Mouse (Mus musculus) right cerebral cortex, postnatal 10 days (tissue): ENCODE results near the gene Crabp2.

Experiments used
- DNase-seq, 2 experiments: peaks; one replicate each; pipeline ENCODE4 v3.0.0; 2021; ENCODE audit warnings: low spot score in 2 of 2

Gene Crabp2

DNA sequence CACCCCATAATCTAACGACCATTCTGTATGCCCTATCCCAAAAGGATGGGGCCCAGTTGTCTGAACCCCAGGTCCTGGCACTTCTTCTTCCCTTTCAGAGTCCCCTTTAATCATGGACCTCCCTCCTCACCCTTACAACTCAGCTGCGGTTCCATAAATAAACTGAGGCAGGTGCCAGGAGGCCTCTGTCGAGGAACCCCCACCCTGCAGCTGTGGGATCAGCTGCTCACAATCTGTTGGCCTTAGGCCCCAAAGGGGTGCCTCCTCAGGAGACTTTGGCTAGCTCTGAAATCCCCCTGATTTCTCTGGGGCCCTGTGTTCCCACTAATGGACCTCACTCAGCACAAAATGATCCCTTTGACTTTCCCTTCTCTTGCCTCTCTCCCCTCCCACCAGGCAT is 35.6 kb downstream of the Crabp2 start:
- DNase-seq: no peak

DNA sequence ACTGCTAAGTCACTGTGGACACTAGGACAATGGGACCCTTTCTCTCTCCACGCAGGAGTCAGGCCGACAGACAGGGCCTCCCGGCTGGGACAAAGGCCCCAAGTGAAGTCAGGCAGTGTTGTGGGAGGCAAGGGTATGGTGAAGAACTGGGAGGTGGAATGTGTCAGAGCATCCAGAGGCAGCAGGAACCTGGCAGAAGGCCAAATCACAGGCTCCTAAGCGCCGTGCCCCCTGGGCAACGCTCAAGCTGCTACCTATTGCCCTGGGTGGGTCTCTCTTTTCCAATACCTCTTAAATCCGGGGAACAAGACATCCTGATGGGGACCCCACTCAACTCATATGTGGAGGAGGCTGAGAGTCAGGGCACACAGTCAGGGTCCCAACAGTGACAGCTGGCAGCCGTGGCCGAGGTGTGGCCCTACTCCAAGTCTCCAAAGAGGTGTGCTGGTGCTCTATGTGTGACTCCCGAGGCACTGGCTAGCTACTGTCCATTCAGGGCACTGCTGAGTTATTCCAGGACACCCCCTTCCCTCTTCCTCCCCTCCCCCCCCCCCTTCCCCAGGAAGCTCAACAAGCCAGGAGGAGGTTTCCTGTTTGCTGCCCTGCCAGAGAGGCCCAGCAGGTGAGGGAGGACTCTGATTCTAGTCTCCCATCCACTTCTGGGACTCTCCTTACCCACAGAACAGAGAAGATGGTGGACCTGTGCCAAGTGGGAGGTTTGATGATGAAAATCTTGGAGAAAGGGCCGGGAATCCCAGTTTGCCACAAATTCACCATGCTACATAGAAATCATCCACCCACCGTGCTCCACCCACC is 37.2 kb downstream of the Crabp2 start:
- DNase-seq: no peak

DNA sequence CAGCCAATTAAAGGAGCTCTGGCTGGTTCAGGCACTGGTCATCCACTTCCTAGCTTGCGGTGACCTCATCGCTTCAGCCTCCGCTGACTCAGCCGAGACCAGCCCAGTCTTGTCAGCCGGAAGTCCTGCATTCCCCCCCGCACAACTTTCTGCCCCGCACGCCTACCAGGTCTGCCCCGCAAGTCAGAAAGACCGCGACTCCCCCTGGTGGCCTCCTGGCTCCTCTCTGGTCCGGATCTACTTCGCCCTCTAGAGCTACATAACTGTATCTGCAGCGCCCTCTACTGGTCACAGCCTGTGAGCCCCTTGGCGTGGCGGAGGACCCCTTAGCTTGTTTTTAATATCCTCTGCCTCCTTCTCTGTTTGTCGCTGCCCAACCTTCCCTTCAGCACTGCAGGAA is 38.4 kb downstream of the Crabp2 start:
- peak; percentile 93 to 96 for DNase-seq

DNA sequence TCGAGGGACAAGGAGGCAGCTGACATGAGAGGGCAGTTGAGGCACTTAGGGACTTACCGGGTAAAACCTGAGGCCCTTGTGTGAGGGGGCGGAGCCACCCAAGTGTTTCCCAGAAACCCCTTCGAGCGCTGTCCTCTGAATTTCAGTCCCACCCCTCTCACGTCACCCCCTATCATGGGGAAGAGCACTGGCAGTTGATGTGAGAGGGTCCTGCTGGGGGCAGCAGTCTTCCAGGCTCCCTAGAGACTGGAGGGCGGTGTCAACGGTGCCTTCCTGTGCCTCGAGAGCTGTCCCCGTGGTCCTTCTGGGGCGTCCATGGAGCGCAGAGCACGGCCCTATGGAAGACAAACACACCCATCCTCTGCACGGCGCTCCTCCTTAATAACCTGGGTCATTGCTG is 39.2 kb downstream of the Crabp2 start:
- DNase-seq: peak; percentile 70 to 78

DNA sequence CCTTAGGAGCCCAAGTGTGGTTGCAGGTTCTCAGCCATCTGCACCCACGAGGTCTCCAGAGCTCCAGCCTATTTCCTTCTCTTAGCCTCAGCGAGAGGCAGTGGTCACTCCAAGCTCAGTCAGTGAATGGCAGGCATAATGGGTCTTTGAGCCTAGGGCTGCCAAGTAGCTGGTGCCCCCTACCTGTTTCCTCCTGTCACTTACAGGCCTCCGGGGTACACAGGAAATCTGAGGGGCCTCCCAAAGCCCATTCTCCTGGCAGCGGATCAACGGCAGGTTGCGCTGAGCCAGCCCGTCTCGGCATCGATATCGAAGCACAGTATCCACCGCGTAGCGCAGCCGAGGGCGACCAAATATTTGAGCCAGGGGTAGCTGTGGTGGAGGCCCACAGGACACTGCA is 39.6 kb downstream of the Crabp2 start:
- DNase-seq: no peak

DNA sequence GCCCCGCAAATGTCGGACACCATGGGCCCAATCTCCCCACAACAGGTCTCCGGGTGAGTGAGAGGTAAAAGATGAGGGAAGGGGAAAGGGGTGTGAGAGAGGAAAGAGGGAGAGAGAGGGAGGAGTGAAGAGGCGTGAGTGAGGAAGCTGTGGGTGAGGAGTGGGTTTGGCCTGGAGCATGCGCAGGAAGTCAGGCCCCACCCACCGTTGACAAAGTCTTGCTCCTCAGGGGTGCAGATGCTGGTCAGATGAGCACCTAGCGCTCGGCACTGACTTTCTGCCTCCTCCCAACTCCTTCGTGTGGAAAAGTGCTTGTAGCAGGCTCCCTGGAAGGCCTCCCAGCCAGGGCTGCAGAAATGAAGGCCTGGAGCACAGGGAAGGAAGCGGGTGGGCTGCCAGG is 41.5 kb downstream of the Crabp2 start:
- DNase-seq: no peak

DNA sequence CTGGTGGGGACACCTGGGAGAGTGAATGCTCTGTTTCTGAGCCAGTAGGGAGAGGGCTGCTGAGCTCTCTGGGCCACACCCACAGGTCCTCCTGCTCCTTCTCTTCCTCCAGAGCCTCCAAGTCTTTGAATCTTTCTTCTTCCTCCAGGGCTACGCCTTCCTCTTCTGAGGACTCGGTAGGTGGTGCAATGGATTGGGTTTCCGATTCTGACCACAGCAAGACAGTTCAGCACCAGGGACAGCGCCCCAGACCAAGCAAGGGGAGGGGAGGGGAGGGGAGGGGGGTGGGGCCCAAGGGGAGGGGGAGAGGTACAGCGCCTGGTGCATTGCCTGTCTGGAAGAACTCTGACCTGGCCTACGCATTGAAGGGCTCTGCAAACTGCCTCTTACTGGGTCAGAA is 45.0 kb downstream of the Crabp2 start:
- DNase-seq: no peak

DNA sequence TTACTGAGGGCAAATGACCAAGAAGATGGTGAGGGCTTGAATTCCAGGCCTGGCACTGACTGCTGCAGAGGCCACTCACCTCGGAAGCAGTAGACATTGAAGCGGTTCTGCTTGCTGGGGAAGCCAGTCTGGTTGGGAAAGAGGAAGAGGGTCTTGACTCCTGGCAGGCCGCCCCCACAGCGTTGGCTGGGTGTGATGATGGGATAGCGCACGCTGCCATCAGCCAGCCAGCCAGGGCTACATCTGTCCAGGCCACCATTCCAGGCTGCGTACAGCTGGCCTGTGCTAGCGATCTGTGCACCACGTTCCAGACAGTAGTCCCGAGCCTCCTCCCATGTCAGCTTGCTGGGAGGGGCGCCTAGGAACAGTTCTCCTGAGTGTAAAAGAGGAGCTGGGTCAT is 46.9 kb downstream of the Crabp2 start:
- no peak for DNase-seq

GRCm38 (mm10) chr3:87996401-87996800 is 47.9 kb downstream of the Crabp2 start:
- DNase-seq: no peak

- DNase-seq: no peak
These were observed 48.6 kb downstream of the Crabp2 start for GRCm38 (mm10) chr3:87996971-87997614.

DNA sequence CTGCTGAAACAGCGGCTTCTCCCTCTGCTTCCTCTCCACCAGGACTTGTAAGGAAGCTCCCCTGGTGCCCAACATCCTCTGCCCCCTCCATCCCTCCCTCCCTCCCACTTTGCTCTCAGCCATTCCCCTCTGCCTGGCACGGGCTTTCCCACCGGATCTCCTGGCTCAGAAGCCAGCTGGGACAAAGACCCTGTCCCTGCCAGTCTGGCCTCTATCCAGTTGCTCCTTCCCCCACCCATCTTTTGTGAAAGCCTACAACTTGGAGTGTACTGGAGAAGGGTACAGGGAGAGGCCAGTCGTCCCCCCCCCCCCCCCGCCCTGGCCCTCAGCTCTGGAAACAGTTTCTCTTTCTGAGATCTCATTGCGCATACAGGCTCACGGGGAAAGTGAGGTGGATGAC is 50.3 kb downstream of the Crabp2 start:
- DNase-seq: peak; percentile 88 to 90

DNA sequence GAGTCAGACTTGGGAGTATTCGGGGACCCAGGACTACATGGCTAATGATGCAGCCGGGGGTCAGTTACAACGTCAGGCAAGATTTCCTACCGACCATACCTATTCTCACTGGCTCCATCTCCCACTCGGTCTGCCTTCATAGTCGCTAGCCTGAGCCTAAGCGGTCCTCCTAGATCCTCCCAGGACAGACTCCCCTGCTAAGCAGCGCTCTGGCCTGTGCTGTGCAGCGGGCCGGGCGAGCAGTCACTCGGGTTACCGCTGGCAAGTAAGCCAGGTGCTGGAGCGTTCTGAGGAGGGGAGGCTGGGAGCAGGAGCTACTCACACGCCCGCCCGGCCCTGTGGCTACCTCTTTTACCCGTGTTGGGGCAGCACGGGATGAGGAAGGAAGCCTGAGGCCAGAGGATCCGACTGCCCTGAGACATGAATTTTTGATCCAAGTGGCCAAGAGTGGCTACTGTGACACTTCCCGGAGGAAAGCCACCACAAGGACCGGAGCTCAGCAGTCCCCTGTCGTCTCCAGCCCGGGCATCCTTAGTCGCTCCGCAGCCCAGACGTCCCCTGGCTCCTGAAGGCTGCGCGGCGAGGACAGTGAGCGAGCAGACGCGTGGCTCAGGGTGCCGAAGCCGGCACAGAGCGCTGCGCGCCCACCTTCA is 50.9 kb downstream of the Crabp2 start:
- DNase-seq: no peak

DNA sequence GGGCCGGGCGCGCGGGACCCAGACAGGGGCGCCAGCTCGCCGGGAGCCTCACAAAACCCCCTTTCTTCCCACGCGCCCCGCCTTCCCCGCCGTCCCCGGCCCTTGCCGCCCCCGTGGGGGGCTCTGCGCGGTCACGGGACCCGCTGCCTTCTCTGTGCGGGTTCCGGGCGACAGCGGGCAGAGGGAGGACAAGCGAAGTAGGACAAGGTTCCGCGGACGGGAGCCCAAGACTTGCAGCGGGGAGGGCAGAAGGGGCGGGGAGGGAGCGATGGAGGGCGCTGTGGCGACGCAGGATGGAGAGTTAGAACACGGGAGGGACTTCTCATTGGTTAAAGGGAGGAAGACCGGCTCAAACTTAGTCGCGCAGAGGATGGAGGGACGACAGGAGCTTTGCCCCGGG is 51.7 kb downstream of the Crabp2 start, which contains the start of gene Bcan:
TSS of gene Bcan (minus strand) at position 50 of the 400 bp plus-strand sequence.
- peak; percentile 78 to 80 for DNase-seq

- DNase-seq: peak; percentile 78 to 81
These were observed 52.5 kb downstream of the Crabp2 start for GRCm38 (mm10) chr3:88000816-88001595.

DNA sequence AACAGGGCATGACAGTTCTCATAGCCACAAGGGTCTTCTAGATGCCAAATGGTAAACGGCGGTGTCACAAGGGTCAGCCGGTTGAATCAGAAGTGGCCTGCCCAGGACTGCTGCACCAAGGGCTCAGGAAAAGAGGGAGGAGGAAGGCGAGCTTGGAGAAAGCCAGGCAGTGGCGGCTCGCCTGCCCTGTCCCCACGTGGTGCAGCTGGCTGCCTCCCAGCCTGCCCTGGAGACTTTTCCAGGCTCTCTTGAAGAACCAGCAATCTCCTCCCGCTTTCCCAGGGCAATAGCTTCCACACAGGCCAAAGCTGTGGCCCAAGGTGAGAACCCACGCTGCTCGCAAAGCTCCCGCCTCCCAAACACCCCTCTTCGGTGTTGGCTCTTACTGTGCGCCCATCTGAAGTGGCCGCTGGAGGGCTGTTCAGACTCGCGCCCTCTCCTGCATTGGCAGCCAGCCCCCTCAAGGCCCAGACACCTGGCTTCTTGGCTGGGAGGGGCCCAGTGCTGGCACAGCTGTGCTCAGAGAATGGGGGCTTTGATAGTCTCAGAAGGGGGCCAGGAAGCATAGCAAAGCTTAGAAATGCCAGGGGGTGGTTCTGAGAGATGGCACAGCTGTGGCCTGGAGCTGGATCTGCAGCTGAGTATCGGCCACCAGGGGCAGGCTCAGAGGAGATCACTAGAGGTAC is 54.0 kb downstream of the Crabp2 start:
- peak; percentile 70 to 77 for DNase-seq
